Mouse (Mus musculus) heart, adult 2 months (tissue): ENCODE results near the gene Mbd5.

Source experiments
- CTCF ChIP-seq: fragments of 200-600 bp; IDR thresholded peaks from 2 replicates; pipeline ENCODE4 v1.8.1; 2022; ENCODE audit warnings: antibody characterized with exemption, mild to moderate bottlenecking, moderate library complexity
- POLR2A ChIP-seq: fragments of 200-500 bp; IDR thresholded peaks from 2 replicates; pipeline ENCODE4 v1.6.1; 2011; ENCODE audit warnings: mild to moderate bottlenecking, low read depth, low read length, control low read depth; ENCODE audit not compliant: insufficient read depth

GRCm38 (mm10) chr2:49345786-49346185 is 396.5 kb downstream of the Mbd5 start:
- TF ChIP-seq CTCF (no peak), POLR2A (no peak)
